Mouse (Mus musculus) spleen, adult 2 months (tissue): ENCODE measurements around the gene Ascc2.

ENCODE experiments used
- CTCF ChIP-seq: fragments of 200-500 bp; IDR thresholded peaks from 2 replicates; pipeline ENCODE4 v1.5.1; 2011; ENCODE audit warnings: mild to moderate bottlenecking, inconsistent platforms; ENCODE audit not compliant: insufficient read depth, insufficient read length, insufficient replicate concordance; ENCODE audit errors: extremely low read depth
- POLR2A ChIP-seq: fragments of 200-500 bp; IDR thresholded peaks from 2 replicates; pipeline ENCODE4 v1.6.1; 2011; ENCODE audit warnings: low read depth, low read length, inconsistent platforms

DNA sequence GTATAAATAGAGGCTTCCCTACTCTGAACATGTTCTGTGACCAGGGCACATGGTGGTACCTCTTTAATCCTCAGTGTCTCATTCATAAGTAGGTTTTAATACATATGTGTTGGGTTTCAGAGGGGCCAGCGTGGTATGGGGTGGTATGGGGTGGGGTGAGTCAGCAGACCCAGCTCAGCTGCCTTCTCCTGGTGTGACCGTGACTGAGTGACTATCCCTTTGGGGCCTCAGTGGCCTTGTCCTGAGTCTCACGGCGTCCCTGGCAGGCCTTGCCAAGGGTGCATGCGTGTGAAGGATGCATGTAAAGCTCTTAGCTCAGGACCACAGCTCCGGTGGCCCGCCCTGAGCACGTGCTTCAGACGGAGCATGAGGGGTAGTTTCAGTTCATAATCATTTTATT lies 82.4 kb downstream of the Ascc2 start:
- TF ChIP-seq POLR2A, result no peak
- TF ChIP-seq CTCF, result no peak
